Mouse (Mus musculus): ENCODE data around the gene Homer1.

Gene Homer1

DNA sequence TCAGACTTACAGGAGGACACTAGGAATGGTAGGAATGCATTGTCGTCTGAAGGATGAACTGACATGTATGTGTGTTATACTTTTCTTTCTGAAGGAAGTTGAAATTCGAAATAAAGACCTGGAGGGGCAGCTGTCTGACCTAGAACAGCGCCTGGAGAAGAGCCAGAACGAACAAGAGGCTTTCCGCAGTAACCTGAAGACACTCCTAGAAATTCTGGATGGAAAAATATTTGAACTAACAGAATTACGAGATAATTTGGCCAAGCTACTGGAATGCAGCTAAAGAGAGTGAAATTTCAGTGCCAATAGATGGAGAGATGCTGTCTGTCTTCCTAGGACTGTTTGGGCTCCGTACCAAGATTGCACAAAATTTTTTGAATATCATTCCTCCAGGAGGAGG lies 102.5 kb downstream of the Homer1 start:
- no peak for DNase-seq

DNA sequence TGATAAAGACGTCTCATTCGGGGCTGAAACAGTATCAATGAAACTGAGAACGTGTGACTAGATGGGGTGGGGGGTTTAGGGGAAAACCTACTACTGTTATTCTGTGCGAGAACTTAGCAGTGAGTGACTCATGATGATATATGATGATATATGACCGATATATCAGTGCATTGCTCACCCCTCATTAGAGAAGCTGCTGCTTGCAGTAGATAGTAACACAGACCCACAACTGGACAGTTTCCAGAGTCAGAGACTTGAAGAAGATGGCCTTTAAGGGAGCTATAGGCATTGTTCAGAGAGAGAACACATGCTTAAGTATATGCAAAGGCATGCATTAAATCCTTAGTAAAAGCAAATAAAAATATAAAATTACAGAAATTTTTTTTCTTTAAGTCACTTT lies 107.4 kb downstream of the Homer1 start:
- DNase-seq, result no peak

DNA sequence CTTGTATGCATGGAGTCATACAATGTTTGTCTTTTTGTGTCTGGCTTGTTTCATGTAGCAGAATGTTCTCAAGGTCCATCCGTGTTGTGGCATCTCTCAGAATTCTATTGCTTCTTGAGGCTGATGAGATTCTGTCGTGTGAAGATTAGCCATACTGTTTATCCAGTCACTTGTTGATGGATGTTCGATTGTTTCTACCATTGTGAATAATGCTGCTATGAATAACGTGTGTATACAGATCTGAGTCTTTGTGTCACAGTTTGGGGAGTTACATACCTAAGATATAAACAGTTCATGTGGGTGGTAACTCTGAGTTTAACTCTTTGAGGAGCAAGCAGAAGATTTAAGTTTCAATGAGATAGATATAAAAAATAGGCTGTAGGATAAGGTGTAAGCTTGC lies 110.9 kb downstream of the Homer1 start:
- DNase-seq, result no peak

DNA sequence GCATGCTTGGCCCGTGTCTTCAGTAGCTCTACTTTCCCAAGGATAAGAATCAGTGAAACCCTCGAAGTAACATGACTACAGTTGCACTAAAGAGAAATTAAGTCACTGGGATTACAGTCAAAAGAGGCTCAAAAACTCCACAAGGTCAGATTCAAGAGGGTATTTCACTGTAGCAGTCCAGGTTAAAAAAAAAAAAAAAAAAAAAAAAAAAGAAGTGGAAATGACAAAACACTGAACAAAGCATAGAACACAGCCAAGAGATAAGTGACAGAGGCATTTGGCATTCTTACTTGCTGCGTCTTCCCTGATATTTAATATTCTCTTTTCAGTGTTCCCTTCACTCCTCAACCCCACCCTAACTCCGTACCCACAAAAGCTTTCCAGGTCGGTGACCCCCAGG lies 115.6 kb downstream of the Homer1 start:
- DNase-seq, result no peak

DNA sequence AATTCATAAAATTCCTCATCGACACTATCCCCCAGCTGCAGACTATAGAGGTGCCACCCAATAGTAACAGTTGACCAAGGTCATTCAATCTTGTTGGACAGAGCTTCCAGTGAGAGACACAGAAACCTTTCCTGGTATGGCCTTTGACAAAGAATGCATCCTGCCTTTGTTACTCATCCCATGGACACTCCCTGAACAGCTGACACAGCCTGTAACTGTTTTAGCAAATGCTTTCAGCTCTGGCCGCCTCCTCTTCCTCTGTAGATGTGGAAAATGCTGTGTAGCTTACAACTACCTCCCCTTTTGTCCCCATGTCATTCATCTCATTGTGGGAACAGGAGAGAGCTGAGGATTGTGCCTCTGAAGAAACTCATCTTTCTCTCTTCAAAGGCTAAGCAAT lies 118.9 kb downstream of the Homer1 start:
- no peak for DNase-seq

DNA sequence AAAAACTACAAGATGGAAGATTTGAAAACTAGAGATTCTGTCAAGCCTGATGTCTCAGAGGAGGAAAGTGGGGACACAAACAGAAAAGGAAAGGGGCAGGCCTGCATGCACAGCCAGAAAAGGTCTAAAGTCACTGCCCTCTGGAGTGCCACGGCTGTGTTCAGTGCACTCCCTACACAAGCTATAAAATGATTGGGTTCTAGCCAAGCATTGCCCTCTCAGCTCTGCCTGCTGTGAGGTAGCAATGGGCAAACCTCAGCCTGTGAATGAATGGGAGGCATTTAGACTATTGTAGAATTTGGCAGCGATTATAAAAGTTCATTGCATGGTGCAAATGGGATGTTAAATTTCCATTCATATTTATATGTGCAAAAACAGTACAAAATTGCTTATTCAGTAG lies 120.3 kb downstream of the Homer1 start:
- DNase-seq, result no peak

DNA sequence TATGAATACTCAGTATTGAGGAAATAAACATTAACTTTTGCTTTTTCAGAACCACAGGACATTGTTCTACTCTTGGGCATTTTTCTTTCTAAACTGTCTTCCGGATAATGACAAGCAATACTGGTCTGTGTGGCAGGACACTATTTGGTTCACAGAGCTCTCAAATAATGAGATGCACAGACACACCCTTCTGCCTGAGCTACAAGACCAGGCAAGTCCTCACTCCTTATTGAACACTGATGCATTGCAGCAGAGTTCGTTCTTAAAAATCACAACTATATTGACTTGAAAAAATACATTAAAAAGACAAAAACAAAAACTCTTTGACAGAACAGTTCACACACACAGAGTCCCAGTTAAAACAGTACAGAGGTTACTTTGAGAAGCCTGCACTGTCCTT lies 123.8 kb downstream of the Homer1 start:
- DNase-seq, result no peak

DNA sequence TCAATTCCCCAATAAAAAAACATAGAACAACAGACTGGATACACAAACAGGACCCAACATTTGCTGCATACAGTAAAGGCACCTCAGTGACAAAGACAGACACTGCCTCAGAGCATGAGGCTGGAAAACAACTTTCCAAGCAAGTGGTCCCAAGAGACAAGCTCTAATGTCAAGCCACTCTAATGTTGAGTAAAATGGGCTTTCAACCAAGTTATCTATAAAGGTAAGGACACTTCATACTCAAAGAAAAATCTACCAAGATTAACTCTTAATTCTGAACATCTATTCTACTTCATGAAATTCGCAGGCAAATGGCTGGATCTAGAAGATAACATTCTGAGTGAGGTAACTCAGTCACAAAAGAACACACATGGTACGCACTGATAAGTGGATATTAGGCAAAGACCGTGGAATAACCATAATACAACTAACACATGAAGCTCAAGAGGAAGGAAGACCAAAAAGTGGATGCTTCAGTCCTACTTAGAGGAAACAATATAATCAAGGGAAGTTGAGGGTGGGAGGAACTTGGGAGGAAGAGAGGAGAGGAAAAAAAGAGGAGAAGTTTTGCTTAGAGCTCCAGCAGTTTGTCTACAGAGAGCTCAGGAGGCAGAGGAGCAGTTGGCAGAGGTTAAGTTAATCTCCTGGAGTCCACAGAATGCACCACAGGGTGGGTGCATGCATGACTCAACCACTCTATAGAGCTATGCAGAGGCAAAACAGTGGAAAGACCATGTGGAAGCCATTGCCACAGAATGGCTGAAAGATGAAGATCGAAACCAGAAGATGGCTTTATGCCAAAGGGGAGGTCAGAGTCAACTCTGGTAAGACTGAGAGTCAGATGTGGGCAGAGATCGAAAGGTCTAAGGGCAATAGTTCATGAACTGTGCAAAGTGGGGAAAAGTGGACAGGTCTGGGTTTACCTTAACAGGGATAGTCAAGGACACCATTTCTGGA lies 128.8 kb downstream of the Homer1 start:
- no peak for DNase-seq

DNA sequence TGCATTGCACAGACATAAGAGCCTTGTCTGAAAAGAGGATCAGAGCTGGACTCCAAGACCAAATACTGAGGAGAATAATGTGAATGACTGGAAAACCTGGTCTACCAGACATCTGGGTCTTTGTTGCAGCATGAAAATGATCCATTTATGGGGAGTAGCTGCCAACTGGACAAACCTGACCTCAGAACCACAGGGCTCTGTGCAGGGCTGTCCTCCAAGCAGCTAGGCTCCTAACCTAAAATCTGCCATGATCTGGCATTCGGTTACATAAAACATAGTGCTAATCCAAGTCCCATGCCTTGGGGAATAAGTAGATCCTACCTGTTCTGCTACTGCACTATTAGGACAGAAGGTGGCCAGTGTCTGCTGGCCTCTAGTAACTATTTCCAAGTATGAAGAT lies 129.8 kb downstream of the Homer1 start:
- DNase-seq, result no peak

DNA sequence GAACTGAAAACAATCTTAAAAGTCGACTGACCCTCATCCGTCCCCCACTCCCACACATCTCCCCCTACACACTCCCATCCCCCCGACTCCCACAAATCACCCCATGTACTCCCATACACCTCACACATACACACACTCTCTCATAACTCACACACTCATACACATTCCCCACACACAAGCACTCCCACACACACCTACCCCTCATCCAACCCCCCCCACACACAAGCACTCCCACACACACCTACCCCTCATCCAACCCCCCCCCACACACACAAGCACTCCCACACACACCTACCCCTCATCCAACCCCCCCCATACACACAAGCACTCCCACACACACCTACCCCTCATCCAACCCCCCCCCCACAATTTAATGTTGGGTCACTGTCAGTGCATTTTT lies 140.7 kb downstream of the Homer1 start:
- no peak for DNase-seq

DNA sequence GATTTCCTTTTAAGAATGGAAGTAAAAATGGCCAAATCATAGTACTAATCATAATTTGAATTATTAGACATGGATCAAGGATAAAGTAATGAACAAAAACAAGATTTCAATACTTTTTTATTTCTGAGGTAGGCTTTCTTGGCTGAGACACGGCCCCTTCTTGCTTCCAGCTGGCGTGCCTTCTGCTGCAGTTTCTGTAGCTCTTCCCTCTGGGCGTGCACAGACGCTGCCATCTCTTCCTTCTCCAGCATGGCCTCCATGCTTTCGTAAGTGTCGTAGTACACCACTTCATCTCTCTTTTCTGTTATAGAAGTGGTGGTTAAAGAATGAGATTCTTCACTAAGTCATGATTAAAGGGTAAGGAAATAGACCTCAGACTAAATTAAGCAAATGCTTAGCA lies 153.8 kb downstream of the Homer1 start:
- peak; percentile 83 to 86 for DNase-seq

All from cerebellum, postnatal 10 days (tissue).